Mouse (Mus musculus) natural killer cell, adult 2 months (primary cell): Measurements from ENCODE around the gene Ugcg.
A peak's percentile ranks its signal among the peaks of the same experiment; 100 is the strongest.

Experiments
- DNase-seq, 2 experiments: peaks; one replicate each; pipeline ENCODE4 v3.0.0; 2022; ENCODE audit warnings: low spot score in 2 of 2

Gene Ugcg

GRCm38 (mm10) chr4:59227047-59227446 is 38.0 kb downstream of the Ugcg start:
- DNase-seq, result no peak

GRCm38 (mm10) chr4:59228951-59229350 is 39.9 kb downstream of the Ugcg start:
- DNase-seq, result no peak

GRCm38 (mm10) chr4:59231266-59232055 is 42.4 kb downstream of the Ugcg start:
- DNase-seq, result peak; percentile 63 to 83

- DNase-seq, result no peak
These were observed 45.0 kb downstream of the Ugcg start for GRCm38 (mm10) chr4:59234014-59234413.

- DNase-seq, result no peak
These were observed 45.6 kb downstream of the Ugcg start for GRCm38 (mm10) chr4:59234451-59235216.

- no peak for DNase-seq
These were observed 47.3 kb downstream of the Ugcg start for GRCm38 (mm10) chr4:59236362-59236761.

- peak; percentile 64 to 77 for DNase-seq
These were observed 49.7 kb downstream of the Ugcg start for GRCm38 (mm10) chr4:59238641-59239311.

GRCm38 (mm10) chr4:59239312-59239728 is 50.3 kb downstream of the Ugcg start:
- no peak for DNase-seq

GRCm38 (mm10) chr4:59240160-59240559 is 51.1 kb downstream of the Ugcg start:
- no peak for DNase-seq

- no peak for DNase-seq
These were observed 52.0 kb downstream of the Ugcg start for GRCm38 (mm10) chr4:59241096-59241495.

- no peak for DNase-seq
These were observed 53.2 kb downstream of the Ugcg start for GRCm38 (mm10) chr4:59242221-59242620.

- peak in 1 of 2 experiments; percentile 46 for DNase-seq
These were observed 54.9 kb downstream of the Ugcg start for GRCm38 (mm10) chr4:59243802-59244493.

- peak in 1 of 2 experiments; percentile 41 for DNase-seq
These were observed 55.9 kb downstream of the Ugcg start for GRCm38 (mm10) chr4:59244791-59245555.

- DNase-seq, result no peak
These were observed 56.7 kb downstream of the Ugcg start for GRCm38 (mm10) chr4:59245776-59246175.

GRCm38 (mm10) chr4:59247545-59247944 is 58.5 kb downstream of the Ugcg start:
- no peak for DNase-seq

- DNase-seq, result no peak
These were observed 59.0 kb downstream of the Ugcg start for GRCm38 (mm10) chr4:59248035-59248434.

GRCm38 (mm10) chr4:59252386-59253054 is 63.5 kb downstream of the Ugcg start:
- DNase-seq, result no peak

- DNase-seq, result no peak
These were observed 64.0 kb downstream of the Ugcg start for GRCm38 (mm10) chr4:59253055-59253434.

- DNase-seq, result peak; percentile 83
These were observed 65.3 kb downstream of the Ugcg start for GRCm38 (mm10) chr4:59254397-59254796.

GRCm38 (mm10) chr4:59255988-59256387 is 66.9 kb downstream of the Ugcg start:
- DNase-seq, result no peak
